Mouse (Mus musculus): ENCODE results near the gene Crmp1. TPM values are rescaled to one million over a fixed set of nuclear protein-coding genes. Genes with fewer than 3 reads are reported as not detected.

Crmp1 gene
- total and polyA plus RNA-seq, 2 experiments from 2014 or later = 697 to 1,015 TPM

GRCm38 (mm10) chr5:37244161-37244560 is 2.4 kb downstream of the Crmp1 start:
- Histone ChIP-seq H3K36me3 (ENCODE audit: insufficient read depth, low read length) (no peaks in the 10 kb centered on the region), H3K4me1 (ENCODE audit: insufficient read depth, low read length) (peaks cover 16% of the 10 kb centered on the region), H3K4me3 (ENCODE audit: low read length) (peak overlapping the region; percentile 76), H3K27ac (peak overlapping the region; percentile 93), H3K9ac (replicated peaks; ENCODE audit: low read length) (peak overlapping the region; percentile 82), H3K4me2 (ENCODE audit: low read depth, low read length) (peak overlapping the region; percentile 66), H3K9me3 (ENCODE audit: low read length) (no peaks in the 10 kb centered on the region), H3K27me3 (ENCODE audit: insufficient read depth, low read length) (no peaks in the 10 kb centered on the region)
- peak; percentile 90 for DNase-seq (ENCODE audit: low spot score)
- TF ChIP-seq CTCF (IDR thresholded peaks at IDR 0.05; ENCODE audit: low read depth) = no peak
- peak; percentile 33 for ATAC-seq
- WGBS = 2% methylated on average over 13 of the region's 13 CpGs

- WGBS = 33% methylated on average over 9 of the region's 9 CpGs
These were observed 3.0 kb downstream of the Crmp1 start for GRCm38 (mm10) chr5:37244666-37245242.

GRCm38 (mm10) chr5:37245651-37246050 is 3.9 kb downstream of the Crmp1 start:
- no peaks in the 10 kb centered on the region for H3K27me3 ChIP-seq (ENCODE audit: insufficient read depth, low read length)
- H3K9me3 ChIP-seq (ENCODE audit: low read length) = no peaks in the 10 kb centered on the region
- ATAC-seq (peak; percentile 53), DNase-seq (ENCODE audit: low spot score) (peak; percentile 91)
- H3K9ac ChIP-seq (replicated peaks; ENCODE audit: low read length) = peak overlapping the region; percentile 82
- H3K27ac ChIP-seq = peak overlapping the region; percentile 93
- TF ChIP-seq CTCF (IDR thresholded peaks at IDR 0.05; ENCODE audit: low read depth) = peak; percentile 50
- H3K4me3 ChIP-seq (ENCODE audit: low read length) = peak overlapping the region; percentile 76
- no peaks in the 10 kb centered on the region for H3K36me3 ChIP-seq (ENCODE audit: insufficient read depth, low read length)
- H3K4me1 ChIP-seq (ENCODE audit: insufficient read depth, low read length) = peaks cover 17% of the 10 kb centered on the region
- WGBS = 1% methylated on average over 37 of the region's 42 CpGs
- H3K4me2 ChIP-seq (ENCODE audit: low read depth, low read length) = peak overlapping the region; percentile 66

More at GRCm38 (mm10) chr5:37244666-37245242, 3.0 kb downstream of the Crmp1 start:
- peak overlapping the region; percentile 82 for H3K9ac ChIP-seq (replicated peaks; ENCODE audit: low read length)
- peak overlapping the region; percentile 66 for H3K4me2 ChIP-seq (ENCODE audit: low read depth, low read length)
- H3K9me3 ChIP-seq (ENCODE audit: low read length) = no peaks in the 10 kb centered on the region
- no peaks in the 10 kb centered on the region for H3K36me3 ChIP-seq (ENCODE audit: insufficient read depth, low read length)
- H3K4me1 ChIP-seq (ENCODE audit: insufficient read depth, low read length) = peaks cover 17% of the 10 kb centered on the region
- ATAC-seq = no peak
- H3K27me3 ChIP-seq (ENCODE audit: insufficient read depth, low read length) = no peaks in the 10 kb centered on the region
- peak overlapping the region; percentile 93 for H3K27ac ChIP-seq
- peak overlapping the region; percentile 76 for H3K4me3 ChIP-seq (ENCODE audit: low read length)
- no peak for DNase-seq (ENCODE audit: low spot score)
- TF ChIP-seq CTCF (IDR thresholded peaks at IDR 0.05; ENCODE audit: low read depth) = no peak

- peaks cover 19% of the 10 kb centered on the region for H3K4me1 ChIP-seq (ENCODE audit: insufficient read depth, low read length)
- WGBS = under 1% methylated on average over 32 of the region's 37 CpGs
These were observed 4.6 kb downstream of the Crmp1 start for GRCm38 (mm10) chr5:37246138-37246910.

GRCm38 (mm10) chr5:37247456-37247855 is 5.7 kb downstream of the Crmp1 start:
- no peaks in the 10 kb centered on the region for H3K9me3 ChIP-seq (ENCODE audit: low read length)
- H3K36me3 ChIP-seq (ENCODE audit: insufficient read depth, low read length) = no peaks in the 10 kb centered on the region
- peak; percentile 55 for DNase-seq (ENCODE audit: low spot score)
- peaks cover 23% of the 10 kb centered on the region for H3K4me1 ChIP-seq (ENCODE audit: insufficient read depth, low read length)
- H3K27ac ChIP-seq = peak overlapping the region; percentile 60
- no peaks in the 10 kb centered on the region for H3K27me3 ChIP-seq (ENCODE audit: insufficient read depth, low read length)
- peak overlapping the region; percentile 82 for H3K9ac ChIP-seq (replicated peaks; ENCODE audit: low read length)
- peak overlapping the region; percentile 76 for H3K4me3 ChIP-seq (ENCODE audit: low read length)
- WGBS = 23% methylated on average over 4 of the region's 4 CpGs
- no peak for TF ChIP-seq CTCF (IDR thresholded peaks at IDR 0.05; ENCODE audit: low read depth)
- no peak for ATAC-seq
- peak overlapping the region; percentile 66 for H3K4me2 ChIP-seq (ENCODE audit: low read depth, low read length)

More at GRCm38 (mm10) chr5:37246138-37246910, 4.6 kb downstream of the Crmp1 start:
- peak overlapping the region; percentile 82 for H3K9ac ChIP-seq (replicated peaks; ENCODE audit: low read length)
- H3K36me3 ChIP-seq (ENCODE audit: insufficient read depth, low read length) = no peaks in the 10 kb centered on the region
- H3K4me3 ChIP-seq (ENCODE audit: low read length) = peak overlapping the region; percentile 76
- peak overlapping the region; percentile 93 for H3K27ac ChIP-seq
- H3K9me3 ChIP-seq (ENCODE audit: low read length) = no peaks in the 10 kb centered on the region
- H3K4me2 ChIP-seq (ENCODE audit: low read depth, low read length) = peak overlapping the region; percentile 66
- TF ChIP-seq CTCF (IDR thresholded peaks at IDR 0.05; ENCODE audit: low read depth) = no peak
- H3K27me3 ChIP-seq (ENCODE audit: insufficient read depth, low read length) = no peaks in the 10 kb centered on the region
- DNase-seq (ENCODE audit: low spot score) (peak; percentile 71), ATAC-seq (peak; percentile 19)

GRCm38 (mm10) chr5:37248870-37249269 is 7.1 kb downstream of the Crmp1 start:
- Histone ChIP-seq H3K9me3 (ENCODE audit: low read length) (no peaks in the 10 kb centered on the region), H3K36me3 (ENCODE audit: insufficient read depth, low read length) (no peaks in the 10 kb centered on the region), H3K4me1 (ENCODE audit: insufficient read depth, low read length) (peaks cover 23% of the 10 kb centered on the region), H3K27me3 (ENCODE audit: insufficient read depth, low read length) (no peaks in the 10 kb centered on the region), H3K9ac (replicated peaks; ENCODE audit: low read length) (0 out of 2 replicates have a peak overlapping the region, but pooled peaks have one; percentile 9), H3K27ac (no peak overlapping the region), H3K4me2 (ENCODE audit: low read depth, low read length) (peak overlapping the region; percentile 66), H3K4me3 (ENCODE audit: low read length) (peak overlapping the region; percentile 13; the same call in 1 of the 2 replicates)
- ATAC-seq (no peak), DNase-seq (ENCODE audit: low spot score) (no peak)
- WGBS = 59% methylated on average over 3 of the region's 3 CpGs
- TF ChIP-seq CTCF (IDR thresholded peaks at IDR 0.05; ENCODE audit: low read depth) = no peak

Data from hindbrain, postnatal 0 days (tissue).